Mouse (Mus musculus): Measurements from ENCODE around the gene Thsd4.

- TF ChIP-seq EP300 (IDR thresholded peaks at IDR 0.05), result no peak
- TF ChIP-seq CTCF (IDR thresholded peaks at IDR 0.05), result no peak
These were observed 213.7 kb downstream of the Thsd4 start for GRCm38 (mm10) chr9:60308182-60308581.
